Mouse (Mus musculus) E14TG2a.4 (cell line): ENCODE measurements at regions not wholly inside any gene's neighbourhood (a gene's known extent, or its start where the extent isn't known, plus 50 kb on each side); places are given as distances from the start of the nearest gene placed in this dataset.

ENCODE experiments used
- CTCF ChIP-seq: conservative IDR thresholded peaks from 2 replicates; pipeline ENCODE4 v1.5.1; 2014; ENCODE audit warnings: low read length
- POU5F1 ChIP-seq: IDR thresholded peaks from 2 replicates; pipeline ENCODE4 v1.6.1; 2014; ENCODE audit warnings: low read length, borderline replicate concordance

GRCm38 (mm10) chr3:144375725-144376412, 170.8 kb upstream of the Lmo4 start:
- TF ChIP-seq CTCF (no peak), POU5F1 (no peak)
